32 mouse cellular contexts compared by ENCODE assay signal in the genomic region with DNA sequence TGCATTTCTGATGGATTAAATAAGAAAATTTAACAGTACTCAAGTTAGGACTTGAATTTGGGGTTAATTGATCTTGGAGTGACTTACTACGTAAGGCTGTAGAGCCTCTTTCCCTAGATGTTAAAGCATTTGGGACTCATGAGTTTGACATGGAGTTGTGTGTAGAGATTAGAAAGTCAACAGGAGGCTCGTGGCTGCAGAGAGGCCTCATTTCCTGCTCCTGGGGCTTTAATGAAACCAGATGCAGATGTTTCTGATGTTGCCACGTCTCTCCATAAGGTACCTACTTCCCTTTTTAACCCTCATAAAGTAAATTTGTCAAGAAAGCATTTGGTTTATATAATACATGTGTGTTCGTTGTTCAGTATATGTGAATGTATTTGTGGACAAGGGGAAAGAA. TPM values are rescaled to one million over a fixed set of nuclear protein-coding genes. Genes with fewer than 3 reads are reported as not detected.
DNase-seq lines count a peak whose midpoint lies in the region; ATAC-seq and TF ChIP-seq lines count a peak whose summit lies in the region.
"Had no signal": no experiment of that assay in that cellular context is flagged by ENCODE, and none has a peak within 500 bp of the region (broad histone marks: within the 10 kb centered on the region; RNA-seq: fewer than 3 reads in every experiment).

No protein-coding gene starts in this region.

- TF ChIP-seq RAD21 in CH12.LX (IDR thresholded peaks at IDR 0.05; ENCODE audit: low read depth, low read length), result no peak

- H3K4me2 ChIP-seq in CH12.LX (ENCODE audit: insufficient read depth, low read depth, poor library complexity, severe bottlenecking), result no peak overlapping the region
- H3K4me2 ChIP-seq in limb, embryonic 14.5 days (replicated peaks; ENCODE audit: low read depth, low read length, severe bottlenecking), result no peak overlapping the region
- H3K4me2 ChIP-seq in hindbrain, embryonic 12.5 days (replicated peaks), result no peak overlapping the region
- H3K4me2 ChIP-seq: embryonic facial prominence, embryonic 15.5 days; forebrain, embryonic 13.5 days; heart, embryonic 11.5 days; hindbrain, embryonic 15.5 days; intestine, embryonic 15.5 days; limb, embryonic 13.5 days; liver, embryonic 13.5 days; midbrain, embryonic 15.5 days had no signal

- dilution Hi-C loops in CH12.LX (cut with MboI; ENCODE audit: extremely low pct_ligation_motif_present, extremely low pct_unique_long_range_greater_than_20kb, low sequenced_read_pairs), result no loop called here

- H3K36me3 ChIP-seq in CH12.LX (replicated peaks in 1 of 2; ENCODE audit: control insufficient read depth in 1 of 2, insufficient read depth in 1 of 2, low read length in 1 of 2), result no peaks in the 10 kb centered on the region
- no peaks in the 10 kb centered on the region for H3K36me3 ChIP-seq in limb, embryonic 14.5 days (ENCODE audit: control insufficient read depth, insufficient read depth, low read length)
- H3K36me3 ChIP-seq in heart, adult 2 months (ENCODE audit: control insufficient read depth, insufficient read depth, low read length), result no peaks in the 10 kb centered on the region
- peaks cover 10% of the 10 kb centered on the region; the same call in 1 of the 2 replicates for H3K36me3 ChIP-seq in hindbrain, embryonic 12.5 days
- H3K36me3 ChIP-seq: embryonic facial prominence, embryonic 15.5 days; G1E; intestine, embryonic 15.5 days; liver, embryonic 13.5 days had no signal

- peaks cover 11 to 38% of the 10 kb centered on the region in 2 experiments; a peak in 3 of 4 replicates for H3K4me1 ChIP-seq in CH12.LX (ENCODE audit: control insufficient read depth in 1 of 2, insufficient read depth in 2 of 2)
- 0 out of 2 replicates have a peak, but pooled peaks cover 2% of the 10 kb centered on the region for H3K4me1 ChIP-seq in limb, embryonic 14.5 days (ENCODE audit: control insufficient read depth, insufficient read depth, low read length)
- H3K4me1 ChIP-seq in heart, adult 2 months (ENCODE audit: control insufficient read depth, insufficient read depth, low read length), result no peaks in the 10 kb centered on the region
- H3K4me1 ChIP-seq in hindbrain, embryonic 12.5 days, result no peaks in the 10 kb centered on the region
- H3K4me1 ChIP-seq: embryonic facial prominence, embryonic 15.5 days; forebrain, embryonic 13.5 days; hindbrain, embryonic 15.5 days; intestine, embryonic 15.5 days; liver, embryonic 13.5 days; midbrain, embryonic 10.5 days; midbrain, embryonic 15.5 days had no signal

- no peaks in the 10 kb centered on the region for H3K9me3 ChIP-seq in CH12.LX (replicated peaks; ENCODE audit: low read length)
- no peaks in the 10 kb centered on the region for H3K9me3 ChIP-seq in limb, embryonic 14.5 days (ENCODE audit: control insufficient read depth, low read length)
- H3K9me3 ChIP-seq in hindbrain, embryonic 12.5 days (replicated peaks), result no peaks in the 10 kb centered on the region
- H3K9me3 ChIP-seq: embryonic facial prominence, embryonic 15.5 days; forebrain, embryonic 13.5 days; G1E; hindbrain, embryonic 15.5 days; intestine, embryonic 15.5 days; limb, embryonic 13.5 days; liver, embryonic 13.5 days; midbrain, embryonic 10.5 days; midbrain, embryonic 15.5 days had no signal

- TF ChIP-seq CTCF in CH12.LX (conservative IDR thresholded peaks at IDR 0.05 in 1 of 2, IDR thresholded peaks at IDR 0.05 in 1 of 2; ENCODE audit: low read depth in 2 of 2, low read length in 2 of 2), result no peak
- TF ChIP-seq CTCF in heart, adult 2 months (IDR thresholded peaks at IDR 0.05), result no peak

- 15% methylated on average over 4 of the region's 4 CpGs for WGBS in limb, embryonic 14.5 days
- WGBS in heart, adult 2 months, result 53% methylated on average over 4 of the region's 4 CpGs
- 60% methylated on average over 4 of the region's 4 CpGs for WGBS in hindbrain, embryonic 12.5 days

- no peak overlapping the region for H3K9ac ChIP-seq in CH12.LX (ENCODE audit: insufficient read depth, low read depth)
- no peak overlapping the region for H3K9ac ChIP-seq in limb, embryonic 14.5 days (ENCODE audit: low read depth, low read length, severe bottlenecking)
- H3K9ac ChIP-seq in heart, adult 2 months (ENCODE audit: low read depth, low read length), result no peak overlapping the region
- H3K9ac ChIP-seq in hindbrain, embryonic 12.5 days, result no peak overlapping the region
- H3K9ac ChIP-seq: embryonic facial prominence, embryonic 15.5 days; forebrain, embryonic 13.5 days; hindbrain, embryonic 15.5 days; intestine, embryonic 15.5 days; limb, embryonic 13.5 days; liver, embryonic 13.5 days; midbrain, embryonic 15.5 days had no signal

- no peak overlapping the region for H3K27ac ChIP-seq in CH12.LX (ENCODE audit: insufficient read depth, low read depth)
- H3K27ac ChIP-seq in limb, embryonic 14.5 days (replicated peaks; ENCODE audit: low read depth, low read length), result no peak overlapping the region
- H3K27ac ChIP-seq in heart, adult 2 months, result no peak overlapping the region
- no peak overlapping the region for H3K27ac ChIP-seq in hindbrain, embryonic 12.5 days
- H3K27ac ChIP-seq: embryonic facial prominence, embryonic 15.5 days; forebrain, embryonic 13.5 days; hindbrain, embryonic 15.5 days; intestine, embryonic 15.5 days; limb, embryonic 13.5 days; liver, embryonic 13.5 days; macrophage; midbrain, embryonic 10.5 days; midbrain, embryonic 15.5 days had no signal

- no peaks in the 10 kb centered on the region for H3K27me3 ChIP-seq in CH12.LX (replicated peaks)
- H3K27me3 ChIP-seq in limb, embryonic 14.5 days (ENCODE audit: control insufficient read depth, insufficient read depth, low read length), result no peaks in the 10 kb centered on the region
- H3K27me3 ChIP-seq in heart, adult 2 months (ENCODE audit: control insufficient read depth, insufficient read depth, low read length), result no peaks in the 10 kb centered on the region
- H3K27me3 ChIP-seq in hindbrain, embryonic 12.5 days, result no peaks in the 10 kb centered on the region
- H3K27me3 ChIP-seq: embryonic facial prominence, embryonic 15.5 days; forebrain, embryonic 13.5 days; hindbrain, embryonic 15.5 days; intestine, embryonic 15.5 days; limb, embryonic 13.5 days; liver, embryonic 13.5 days; midbrain, embryonic 15.5 days had no signal

- in situ Hi-C loops in CH12.LX (cut with MboI; ENCODE audit: low pct_ligation_motif_present, low pct_unique_long_range_greater_than_20kb, low sequenced_read_pairs), result no loop called here

- no peaks in the 10 kb centered on the region for H3K79me2 ChIP-seq in CH12.LX (replicated peaks; ENCODE audit: control insufficient read depth, extremely low read depth, insufficient read depth, poor library complexity, severe bottlenecking)
- H3K79me2 ChIP-seq in heart, adult 2 months (replicated peaks; ENCODE audit: control insufficient read depth, insufficient read depth, low read length), result no peaks in the 10 kb centered on the region

- TF ChIP-seq EP300 in CH12.LX (IDR thresholded peaks at IDR 0.05; ENCODE audit: low read length), result peak; percentile 61
- no peak for TF ChIP-seq EP300 in heart, adult 2 months (IDR thresholded peaks at IDR 0.05; ENCODE audit: insufficient read depth, low read depth, low read length)

- intact Hi-C loops in heart, adult 2 months (cut with DNase I), result no loop called here

- H3K4me3 ChIP-seq in CH12.LX (replicated peaks in 1 of 3; ENCODE audit: low read depth in 2 of 3, low read length in 2 of 3, poor library complexity in 1 of 3), result no peak overlapping the region
- no peak overlapping the region for H3K4me3 ChIP-seq in limb, embryonic 14.5 days (replicated peaks; ENCODE audit: low read length)
- H3K4me3 ChIP-seq in heart, adult 2 months, result no peak overlapping the region
- no peak overlapping the region for H3K4me3 ChIP-seq in hindbrain, embryonic 12.5 days
- H3K4me3 ChIP-seq: embryonic facial prominence, embryonic 15.5 days; forebrain, embryonic 13.5 days; hindbrain, embryonic 15.5 days; intestine, embryonic 15.5 days; limb, embryonic 13.5 days; liver, embryonic 13.5 days; midbrain, embryonic 10.5 days; midbrain, embryonic 15.5 days had no signal

- no peak for TF ChIP-seq POLR2A in CH12.LX (IDR thresholded peaks at IDR 0.05; ENCODE audit: low read depth, low read length)
- TF ChIP-seq POLR2A in limb, embryonic 14.5 days (IDR thresholded peaks at IDR 0.05; ENCODE audit: borderline replicate concordance, extremely low read depth, insufficient read depth, insufficient read length), result no peak
- TF ChIP-seq POLR2A in heart, adult 2 months (IDR thresholded peaks at IDR 0.05; ENCODE audit: insufficient read depth, low read depth, low read length), result no peak

- ATAC-seq in granulocyte monocyte progenitor cell, adult 5-6 weeks (replicated peaks; ENCODE audit: poor library complexity, severe bottlenecking), result peak; percentile 35; the same call in 1 of the 2 replicates
- no peak for ATAC-seq in limb, embryonic 14.5 days (ENCODE audit: low FRiP score, low read depth)
- no peak for ATAC-seq in hindbrain, embryonic 12.5 days (ENCODE audit: low FRiP score)
- ATAC-seq: forebrain, embryonic 13.5 days; intestine, embryonic 15.5 days; lung, postnatal 0 days; midbrain, embryonic 15.5 days had no signal

- DNase-seq in 416B (ENCODE audit: low read depth) (peak; percentile 41), CH12.LX (ENCODE audit: extremely low read depth) (peak; percentile 53)
- DNase-seq in limb, embryonic 14.5 days (ENCODE audit: low spot score), result peak; percentile 31
- no peak for DNase-seq in heart, adult 2 months
- DNase-seq in cerebellum, postnatal 14 days, result no peak
- DNase-seq: adrenal gland, postnatal 10 days; cerebellum, adult 11 months; cerebellum, adult 9-10 months; gastrocnemius, postnatal 14 days; heart, adult 11 months; heart, postnatal 36 days; kidney, adult 2 months; kidney, postnatal 10 days; layer of hippocampus, adult 9-11 months; liver, embryonic 13.5 days; lung, adult 18-20 months; right cerebral cortex, postnatal 25 days; thymus, postnatal 14 days had no signal

TF ChIP-seq in CH12.LX, 34 proteins besides CTCF, POLR2A, EP300 and RAD21 (continues in another document):
- TF ChIP-seq ELF1 (IDR thresholded peaks at IDR 0.05; ENCODE audit: low read depth, low read length) (no peak), MXI1 (IDR thresholded peaks at IDR 0.05; ENCODE audit: low read depth, low read length) (no peak), HCFC1 (IDR thresholded peaks at IDR 0.05; ENCODE audit: low read depth, low read length) (no peak), JUND (conservative IDR thresholded peaks at IDR 0.05; ENCODE audit: low read depth, low read length) (no peak), MAFK (IDR thresholded peaks at IDR 0.05; ENCODE audit: insufficient replicate concordance, low read length) (no peak)

RNA-seq across cellular contexts. Expression of gene Fam171b, which starts 43.8 kb away (rescaled TPM):
- 0.80 and 2.1 TPM in 2 replicates for total RNA-seq in CH12.LX (2012; rRNA removed)
- total RNA-seq in CH12.LX (2014; rRNA removed), result 0.69 and 0.72 TPM in 2 replicates
- 0.76 and 0.77 TPM in 2 replicates for polyA plus RNA-seq in CH12.LX (2012; ENCODE audit: insufficient read length, low read depth)
- total RNA-seq in granulocyte monocyte progenitor cell, adult 5-6 weeks (2014; fragmentation: Nextera tagmentation), result not detected in 2 replicates
- not detected in 2 replicates for total RNA-seq in granulocyte monocyte progenitor cell, adult 5-6 weeks (2017)
- polyA plus RNA-seq in limb, embryonic 14.5 days (2012; rRNA removed), result 10.6 and 11.5 TPM in 2 replicates
- 16.4 and 19.5 TPM in 2 replicates for polyA plus RNA-seq in limb, embryonic 14.5 days (2014; fragmentation: Nextera tagmentation; extraction: Ambion mirVana)
- total RNA-seq in heart, adult 2 months (2021), result 1 to 10 TPM in 1 of 2 experiments, under 1 TPM in 1; 0.77 to 1.0 TPM
- 0.31 and 0.67 TPM in 2 replicates for polyA plus RNA-seq in heart, adult 2 months (2012; rRNA removed)
- polyA plus RNA-seq in hindbrain, embryonic 12.5 days (2016; fragmentation: Nextera tagmentation; extraction: Ambion mirVana), result 53.2 and 55.9 TPM in 2 replicates
- total RNA-seq: neutrophil, adult 5-6 weeks had no signal
- polyA plus RNA-seq: G1E, macrophage had no signal

Comparison
In these comparisons a context has a peak if more than half of its experiments do, and no peak if none do; other contexts are left out.
1. DNase-seq: peak in 416B (single experiment), CH12.LX (single experiment) and limb, embryonic 14.5 days (single experiment); none in heart, adult 2 months (0 of 2) and cerebellum, postnatal 14 days (0 of 2).